Mouse (Mus musculus): ENCODE results near the gene Pla2g6.

DNA sequence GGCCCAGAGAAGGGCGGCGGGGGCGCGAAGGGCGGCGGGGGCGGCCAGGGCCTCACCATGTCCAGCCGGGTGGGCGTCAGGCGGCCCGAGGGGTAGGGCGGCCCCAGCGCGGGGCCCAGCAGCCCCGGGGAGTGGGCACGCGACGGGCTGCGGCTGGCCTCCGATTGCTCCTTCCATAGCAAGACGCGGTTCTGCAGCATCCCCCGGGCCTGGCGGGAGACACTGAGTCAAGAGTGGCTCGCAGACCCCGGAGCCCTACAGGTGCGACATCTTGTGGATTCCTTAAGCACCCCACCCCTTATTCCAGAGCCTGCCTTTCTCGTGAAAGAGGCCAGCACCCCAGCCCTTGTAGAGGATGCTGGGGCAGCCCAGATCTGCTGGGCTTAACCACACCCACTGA is 66.4 kb downstream of the Pla2g6 start:
- TF ChIP-seq POLR2A (IDR thresholded peaks at IDR 0.05; ENCODE audit: borderline replicate concordance, control insufficient read depth, low read depth, low read length) (no peak), CTCF (IDR thresholded peaks at IDR 0.05; ENCODE audit: control insufficient read depth, insufficient read depth, low read length) (no peak)
